Mouse (Mus musculus) heart, embryonic 14.5 days (tissue): ENCODE results near the gene Gata3. TPM values are rescaled to one million over a fixed set of nuclear protein-coding genes. Genes with fewer than 3 reads are reported as not detected.

Source experiments
- ATAC-seq: fragments of 200-750 bp; cut with Nextera tagmentation; 2 replicates; pipeline ENCODE4 v1.8.0; 2017; ENCODE audit warnings: low read depth, moderate TSS enrichment; ENCODE audit not compliant: insufficient number of reproducible peaks, insufficient read depth, low FRiP score
- H3K27ac ChIP-seq, 2 experiments: fragments of 200-500 bp in 1 of 2; fragments of 300-500 bp in 1 of 2; sonication (generic) in 1 of 2; replicated peaks in 1 of 2; 2 replicates each; pipeline ENCODE4 v1.5.1; 2012 to 2014; ENCODE audit warnings: low read depth in 2 of 2, low read length in 2 of 2, control low read depth in 1 of 2, mild to moderate bottlenecking in 1 of 2, mixed read lengths in 1 of 2; ENCODE audit not compliant: control insufficient read depth in 1 of 2, insufficient read depth in 1 of 2
- H3K27me3 ChIP-seq: fragments of 300-500 bp; sonication (generic); 2 replicates; pipeline ENCODE4 v1.6.1; 2014; ENCODE audit warnings: mild to moderate bottlenecking, low read length, control low read depth; ENCODE audit not compliant: control insufficient read depth, insufficient read depth
- H3K36me3 ChIP-seq: fragments of 300-500 bp; sonication (generic); 2 replicates; pipeline ENCODE4 v1.6.1; 2014; ENCODE audit warnings: mild to moderate bottlenecking, control low read depth, low read length, mixed read lengths; ENCODE audit not compliant: control insufficient read depth, insufficient read depth
- H3K4me1 ChIP-seq, 2 experiments: fragments of 200-500 bp in 1 of 2; fragments of 300-500 bp in 1 of 2; sonication (generic) in 1 of 2; 2 replicates each; pipeline ENCODE4 v1.6.1; 2012 to 2014; ENCODE audit warnings: low read length in 2 of 2, control low read depth in 1 of 2, mixed read lengths in 1 of 2; ENCODE audit not compliant: control insufficient read depth in 2 of 2, insufficient read depth in 2 of 2
- H3K4me2 ChIP-seq: fragments of 300-500 bp; sonication (generic); 2 replicates; pipeline ENCODE4 v1.6.1; 2014; ENCODE audit warnings: mild to moderate bottlenecking, low read length
- H3K4me3 ChIP-seq, 2 experiments: fragments of 200-500 bp in 1 of 2; fragments of 300-500 bp in 1 of 2; sonication (generic) in 1 of 2; 2 replicates each; pipeline ENCODE4 v1.5.1; 2012 to 2014; ENCODE audit warnings: low read length in 2 of 2, mild to moderate bottlenecking in 2 of 2, control low read depth in 1 of 2, low read depth in 1 of 2, moderate library complexity in 1 of 2; ENCODE audit not compliant: control insufficient read depth in 1 of 2, insufficient read depth in 1 of 2
- H3K9ac ChIP-seq: fragments of 300-500 bp; sonication (generic); 2 replicates; pipeline ENCODE4 v1.6.1; 2014; ENCODE audit warnings: mild to moderate bottlenecking, low read length
- H3K9me3 ChIP-seq: fragments of 300-500 bp; sonication (generic); 2 replicates; pipeline ENCODE4 v1.6.1; 2016; ENCODE audit warnings: low read length, control low read depth; ENCODE audit not compliant: control insufficient read depth
- WGBS: fragments of 180-500 bp; shearing (Covaris S2); extraction: QIAGEN DNeasy Blood & Tissue Kit; methylation state at CpG from one replicate; pipeline ENCODE4 v1.1.7; 2014; 5-methylcytosine and 5-hydroxymethylcytosine counted together
- polyA plus RNA-seq: library from polyadenylated mRNA; unstranded; fragments of >200 nt; fragmentation: Nextera tagmentation; extraction: Ambion mirVana; gene quantifications from 2 replicates; pipeline ENCODE4 v1.2.1, GENCODE M21; 2014

Gene Gata3
- polyA plus RNA-seq, 1 experiment from 2014 or later, result 3.1 TPM

DNA sequence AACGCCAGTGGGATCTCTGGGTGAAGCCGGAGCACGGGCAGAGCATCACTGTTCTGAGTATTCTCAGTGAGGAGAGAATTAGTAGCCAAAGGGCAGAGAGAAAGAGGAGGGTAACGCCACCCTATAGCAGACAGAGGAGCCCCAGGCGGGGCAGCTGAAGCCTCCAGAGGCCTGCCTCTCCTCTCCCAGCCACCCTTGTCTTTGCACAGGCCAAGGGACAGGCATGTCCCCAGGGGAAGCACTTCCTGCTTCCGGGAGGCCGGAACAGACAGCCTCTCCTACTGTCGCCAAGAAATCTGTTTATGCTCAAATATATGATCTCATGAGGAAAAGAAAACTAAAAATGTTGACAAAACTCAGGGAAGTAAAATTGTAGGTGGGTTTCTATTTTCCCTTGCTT, 69.2 kb downstream of the Gata3 start:
- Histone ChIP-seq H3K9ac (no peak overlapping the region), H3K4me1 (peaks cover 0 to 4% of the 10 kb centered on the region in 2 experiments; a peak in 2 of 4 replicates), H3K36me3 (no peaks in the 10 kb centered on the region), H3K27me3 (no peaks in the 10 kb centered on the region), H3K4me2 (no peak overlapping the region), H3K27ac (no peak overlapping the region), H3K9me3 (no peaks in the 10 kb centered on the region), H3K4me3 (no peak overlapping the region)
- ATAC-seq, result no peak
- WGBS, result 77% methylated on average over 8 of the region's 8 CpGs

DNA sequence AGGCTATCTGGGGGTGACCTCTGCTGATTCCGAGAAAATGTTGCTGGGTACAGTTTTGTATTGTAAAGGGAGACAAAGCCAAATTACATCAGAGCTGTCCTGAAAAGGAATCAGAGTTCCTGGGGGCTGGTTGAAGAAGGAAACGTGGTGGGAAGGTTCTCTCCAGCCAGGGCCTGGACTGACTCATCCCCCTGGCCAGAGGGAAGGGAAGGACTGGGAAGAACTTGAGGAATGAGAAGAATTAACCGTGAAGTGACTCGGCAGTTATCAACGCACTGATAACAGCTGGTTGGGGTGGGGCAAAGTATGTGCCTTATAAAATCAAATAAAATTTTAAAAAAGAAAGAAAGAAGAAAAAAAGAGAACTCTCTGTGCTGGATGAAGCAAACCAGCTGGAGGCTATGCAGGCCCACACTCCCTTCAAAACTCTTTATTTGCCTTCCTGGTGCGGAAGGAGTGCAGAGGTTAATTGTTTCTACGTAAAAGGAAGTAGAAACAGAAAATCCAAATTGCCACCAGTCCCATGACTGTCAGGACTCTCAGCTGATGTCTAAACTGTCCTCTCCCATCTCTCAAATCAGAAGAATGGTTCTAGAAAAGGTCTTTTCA, 71.6 kb downstream of the Gata3 start:
- ATAC-seq, result no peak
- H3K36me3 ChIP-seq, result no peaks in the 10 kb centered on the region
- H3K4me1 ChIP-seq, result peaks cover 0 to 4% of the 10 kb centered on the region in 2 experiments; a peak in 2 of 4 replicates
- H3K9ac ChIP-seq, result no peak overlapping the region
- WGBS, result 38% methylated on average over 7 of the region's 7 CpGs
- no peaks in the 10 kb centered on the region for H3K9me3 ChIP-seq
- H3K4me3 ChIP-seq, result no peak overlapping the region
- no peak overlapping the region for H3K27ac ChIP-seq
- no peak overlapping the region for H3K4me2 ChIP-seq
- H3K27me3 ChIP-seq, result no peaks in the 10 kb centered on the region

Other genes starting within 250 kb of the Gata3 start
- 0.57 TPM in 1 of 2 replicates, not detected in the other for gene 4930412O13Rik, start 8.8 kb downstream of the Gata3 start, polyA plus RNA-seq
- gene 9230102O04Rik, start 494 bp downstream of the Gata3 start, polyA plus RNA-seq, result not detected in 2 replicates
- 8.2 and 9.4 TPM in 2 replicates for gene Taf3, start 158.6 kb upstream of the Gata3 start, polyA plus RNA-seq
- 1,497 and 1,517 TPM in 2 replicates for gene Atp5c1, start 190.5 kb upstream of the Gata3 start, polyA plus RNA-seq
- gene Kin, start 190.6 kb upstream of the Gata3 start, polyA plus RNA-seq, result 17.8 and 18.5 TPM in 2 replicates
- gene Itih2, start 241.4 kb upstream of the Gata3 start, polyA plus RNA-seq, result 0.20 and 0.28 TPM in 2 replicates